Mouse (Mus musculus): ENCODE measurements around the gene Cys1. TPM values are rescaled to one million over a fixed set of nuclear protein-coding genes. Genes with fewer than 3 reads are reported as not detected.
"Not testable (repeated sequence)": the region's sequence is repeated elsewhere in the genome, so short reads cannot be mapped to it uniquely, and the experiment has no call there.

Cys1 gene
- polyA plus RNA-seq, 1 experiment, result 6.0 TPM

- Histone ChIP-seq H3K27ac (ENCODE audit: insufficient read depth, low read length) (no peak overlapping the region), H3K4me3 (replicated peaks; ENCODE audit: insufficient read depth, low read depth, low read length) (no peak overlapping the region), H3K4me1 (ENCODE audit: control insufficient read depth, insufficient read depth, low read length) (no peaks in the 10 kb centered on the region), H3K27me3 (ENCODE audit: control insufficient read depth, insufficient read depth, low read length) (no peaks in the 10 kb centered on the region; the same call in 1 of the 2 replicates)
- no peak for DNase-seq
- no peak for TF ChIP-seq CTCF (IDR thresholded peaks at IDR 0.05; ENCODE audit: borderline replicate concordance, insufficient read depth, low read depth, low read length)
- no peak for TF ChIP-seq POLR2A (IDR thresholded peaks at IDR 0.05; ENCODE audit: borderline replicate concordance, insufficient read depth, low read length)
- WGBS, result 5% methylated on average over 27 of the region's 27 CpGs
Measured at GRCm38 (mm10) chr12:24706764-24707479, 25.3 kb upstream of the Cys1 start.

- no peaks in the 10 kb centered on the region for H3K4me1 ChIP-seq (ENCODE audit: control insufficient read depth, insufficient read depth, low read length)
- no peaks in the 10 kb centered on the region; the same call in 1 of the 2 replicates for H3K27me3 ChIP-seq (ENCODE audit: control insufficient read depth, insufficient read depth, low read length)
- TF ChIP-seq POLR2A (IDR thresholded peaks at IDR 0.05; ENCODE audit: borderline replicate concordance, insufficient read depth, low read length) (no peak), CTCF (IDR thresholded peaks at IDR 0.05; ENCODE audit: borderline replicate concordance, insufficient read depth, low read depth, low read length) (no peak)
- H3K4me3 ChIP-seq (replicated peaks; ENCODE audit: insufficient read depth, low read depth, low read length), result no peak overlapping the region
- WGBS, result 87% methylated on average over 15 of the region's 15 CpGs
- no peak for DNase-seq
- H3K27ac ChIP-seq (ENCODE audit: insufficient read depth, low read length), result no peak overlapping the region
Measured at GRCm38 (mm10) chr12:24705502-24706263, 24.1 kb upstream of the Cys1 start.

- no peak for TF ChIP-seq CTCF (IDR thresholded peaks at IDR 0.05; ENCODE audit: borderline replicate concordance, insufficient read depth, low read depth, low read length)
- H3K27ac ChIP-seq (ENCODE audit: insufficient read depth, low read length), result no peak overlapping the region
- WGBS, result 77% methylated on average over 3 of the region's 3 CpGs
- no peak for DNase-seq
- H3K4me3 ChIP-seq (replicated peaks; ENCODE audit: insufficient read depth, low read depth, low read length), result no peak overlapping the region
- H3K27me3 ChIP-seq (ENCODE audit: control insufficient read depth, insufficient read depth, low read length), result no peaks in the 10 kb centered on the region; the same call in 1 of the 2 replicates
- H3K4me1 ChIP-seq (ENCODE audit: control insufficient read depth, insufficient read depth, low read length), result no peaks in the 10 kb centered on the region
Measured at GRCm38 (mm10) chr12:24703013-24703412, 21.4 kb upstream of the Cys1 start.

- H3K27ac ChIP-seq (ENCODE audit: insufficient read depth, low read length); H3K4me1 ChIP-seq (ENCODE audit: control insufficient read depth, insufficient read depth, low read length); H3K27me3 ChIP-seq (ENCODE audit: control insufficient read depth, insufficient read depth, low read length); DNase-seq; H3K4me3 ChIP-seq (replicated peaks; ENCODE audit: insufficient read depth, low read depth, low read length): not testable (repeated sequence)
- WGBS, result 89% methylated on average over 9 of the region's 9 CpGs
Measured at GRCm38 (mm10) chr12:24701621-24702020, 20.0 kb upstream of the Cys1 start.

- no peak overlapping the region for H3K27ac ChIP-seq (ENCODE audit: insufficient read depth, low read length)
- no peak overlapping the region for H3K4me3 ChIP-seq (replicated peaks; ENCODE audit: insufficient read depth, low read depth, low read length)
- WGBS, result 69% methylated on average over 10 of the region's 10 CpGs
- TF ChIP-seq CTCF (IDR thresholded peaks at IDR 0.05; ENCODE audit: borderline replicate concordance, insufficient read depth, low read depth, low read length) (no peak), POLR2A (IDR thresholded peaks at IDR 0.05; ENCODE audit: borderline replicate concordance, insufficient read depth, low read length) (no peak)
- no peaks in the 10 kb centered on the region for H3K4me1 ChIP-seq (ENCODE audit: control insufficient read depth, insufficient read depth, low read length)
- DNase-seq, result no peak
- H3K27me3 ChIP-seq (ENCODE audit: control insufficient read depth, insufficient read depth, low read length), result no peaks in the 10 kb centered on the region
Measured at GRCm38 (mm10) chr12:24699578-24699977, 18.0 kb upstream of the Cys1 start.

- WGBS, result 47% methylated on average over 3 of the region's 3 CpGs
- TF ChIP-seq POLR2A (IDR thresholded peaks at IDR 0.05; ENCODE audit: borderline replicate concordance, insufficient read depth, low read length), result no peak
- TF ChIP-seq CTCF (IDR thresholded peaks at IDR 0.05; ENCODE audit: borderline replicate concordance, insufficient read depth, low read depth, low read length), result no peak
Measured at GRCm38 (mm10) chr12:24698514-24698913, 16.9 kb upstream of the Cys1 start.

GRCm38 (mm10) chr12:24697484-24698204, 16.0 kb upstream of the Cys1 start:
- no peak for TF ChIP-seq CTCF (IDR thresholded peaks at IDR 0.05; ENCODE audit: borderline replicate concordance, insufficient read depth, low read depth, low read length)
- Histone ChIP-seq H3K27me3 (ENCODE audit: control insufficient read depth, insufficient read depth, low read length) (no peaks in the 10 kb centered on the region), H3K27ac (ENCODE audit: insufficient read depth, low read length) (no peak overlapping the region), H3K4me3 (replicated peaks; ENCODE audit: insufficient read depth, low read depth, low read length) (no peak overlapping the region), H3K4me1 (ENCODE audit: control insufficient read depth, insufficient read depth, low read length) (no peaks in the 10 kb centered on the region)
- 56% methylated on average over 8 of the region's 8 CpGs for WGBS
- no peak for DNase-seq

More at GRCm38 (mm10) chr12:24698514-24698913, 16.9 kb upstream of the Cys1 start:
- DNase-seq, result no peak
- Histone ChIP-seq H3K27me3 (ENCODE audit: control insufficient read depth, insufficient read depth, low read length) (no peaks in the 10 kb centered on the region), H3K4me3 (replicated peaks; ENCODE audit: insufficient read depth, low read depth, low read length) (no peak overlapping the region), H3K4me1 (ENCODE audit: control insufficient read depth, insufficient read depth, low read length) (no peaks in the 10 kb centered on the region), H3K27ac (ENCODE audit: insufficient read depth, low read length) (no peak overlapping the region)
